Mouse (Mus musculus) limb, embryonic 15.5 days (tissue): ENCODE measurements at regions not wholly inside any gene's neighbourhood (a gene's known extent, or its start where the extent isn't known, plus 50 kb on each side); places are given as distances from the start of the nearest gene placed in this dataset.

Experiments used
- ATAC-seq: fragments of 200-750 bp; cut with Nextera tagmentation; 2 replicates; pipeline ENCODE4 v1.8.0; 2017; ENCODE audit warnings: low read depth, moderate TSS enrichment; ENCODE audit not compliant: insufficient number of reproducible peaks, low FRiP score, low TSS enrichment
- H3K27ac ChIP-seq: fragments of 300-500 bp; sonication (generic); 2 replicates; pipeline ENCODE4 v1.5.1; 2015; ENCODE audit warnings: moderate library complexity, mild to moderate bottlenecking, inconsistent platforms
- H3K27me3 ChIP-seq: fragments of 300-500 bp; sonication (generic); 2 replicates; pipeline ENCODE4 v1.6.1; 2015; ENCODE audit warnings: inconsistent platforms
- H3K36me3 ChIP-seq: fragments of 300-500 bp; sonication (generic); 2 replicates; pipeline ENCODE4 v1.6.1; 2015; ENCODE audit warnings: inconsistent platforms
- H3K4me1 ChIP-seq: fragments of 300-500 bp; sonication (generic); 2 replicates; pipeline ENCODE4 v1.6.1; 2015; ENCODE audit warnings: inconsistent platforms
- H3K4me2 ChIP-seq: fragments of 300-500 bp; sonication (generic); 2 replicates; pipeline ENCODE4 v1.6.1; 2015; ENCODE audit warnings: mild to moderate bottlenecking, inconsistent platforms
- H3K4me3 ChIP-seq: fragments of 300-500 bp; sonication (generic); 2 replicates; pipeline ENCODE4 v1.5.1; 2015; ENCODE audit warnings: mild to moderate bottlenecking, inconsistent platforms
- H3K9ac ChIP-seq: fragments of 300-500 bp; sonication (generic); 2 replicates; pipeline ENCODE4 v1.6.1; 2015; ENCODE audit warnings: inconsistent platforms
- H3K9me3 ChIP-seq: fragments of 300-500 bp; sonication (generic); 2 replicates; pipeline ENCODE4 v1.6.1; 2016; ENCODE audit warnings: inconsistent platforms
- WGBS: fragments of 180-500 bp; shearing (Covaris S2); methylation state at CpG from one replicate; pipeline ENCODE4 v1.1.7; 2015; 5-methylcytosine and 5-hydroxymethylcytosine counted together

DNA sequence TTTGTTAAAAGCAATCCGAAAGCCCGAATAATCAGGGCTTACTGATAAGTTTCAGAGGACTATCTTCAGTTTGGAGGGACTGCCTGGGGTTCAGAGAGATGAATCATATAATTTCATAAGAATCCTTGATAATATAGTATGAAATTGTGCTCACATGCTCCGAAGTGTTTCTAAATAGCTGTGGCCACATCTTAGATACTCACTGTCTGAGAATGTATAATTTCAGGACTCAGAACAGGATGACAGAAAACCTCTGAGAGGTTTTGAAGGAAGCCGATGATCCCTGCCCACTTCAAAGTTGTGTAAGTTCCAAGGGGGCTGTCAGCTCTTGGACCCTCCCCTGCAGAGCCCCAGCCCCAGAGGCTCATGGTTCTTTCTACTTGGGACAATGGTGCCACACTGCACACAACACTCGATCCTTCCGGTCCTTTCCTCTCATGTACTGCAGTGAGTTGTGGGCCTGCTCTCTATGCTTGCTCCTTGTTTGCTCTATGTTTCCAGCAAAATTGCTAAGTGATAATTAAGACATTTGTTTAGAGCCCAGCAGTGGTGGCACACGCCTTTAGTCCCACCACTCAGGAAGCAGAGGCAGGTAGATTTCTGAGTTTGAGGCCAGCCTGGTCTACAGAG, 174.0 kb downstream of the Dact1 start:
- H3K4me2 ChIP-seq = no peak overlapping the region
- no peak overlapping the region for H3K4me3 ChIP-seq
- H3K36me3 ChIP-seq = no peaks in the 10 kb centered on the region
- ATAC-seq = no peak
- no peak overlapping the region for H3K9ac ChIP-seq
- H3K9me3 ChIP-seq = no peaks in the 10 kb centered on the region
- 84% methylated on average over 7 of the region's 7 CpGs for WGBS
- H3K27ac ChIP-seq = no peak overlapping the region
- no peaks in the 10 kb centered on the region for H3K27me3 ChIP-seq
- peaks cover 18% of the 10 kb centered on the region for H3K4me1 ChIP-seq

DNA sequence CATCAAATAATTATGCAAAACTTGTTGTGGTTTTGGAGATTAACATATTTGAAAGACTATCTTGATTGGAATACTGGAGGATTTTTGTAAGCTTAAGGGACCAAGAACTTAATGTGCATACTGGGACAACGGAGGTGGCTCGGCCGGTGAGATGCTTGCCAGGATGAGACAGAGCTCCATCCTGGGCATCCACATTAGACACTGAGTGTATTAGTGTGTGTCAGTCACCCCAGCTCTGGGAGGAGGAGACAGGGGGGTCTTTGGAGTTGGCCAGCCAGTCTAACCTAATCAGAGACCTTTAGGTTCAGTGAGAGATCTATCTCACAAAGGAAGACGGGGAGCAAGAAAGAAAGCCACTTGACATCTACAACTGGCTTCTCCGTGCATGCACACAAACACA, 174.6 kb downstream of the Dact1 start:
- Histone ChIP-seq H3K4me3 (no peak overlapping the region), H3K4me2 (no peak overlapping the region), H3K9ac (no peak overlapping the region), H3K27me3 (no peaks in the 10 kb centered on the region), H3K27ac (no peak overlapping the region), H3K9me3 (no peaks in the 10 kb centered on the region), H3K36me3 (no peaks in the 10 kb centered on the region), H3K4me1 (peaks cover 18% of the 10 kb centered on the region)
- ATAC-seq = no peak
- WGBS = 94% methylated on average over 5 of the region's 5 CpGs

DNA sequence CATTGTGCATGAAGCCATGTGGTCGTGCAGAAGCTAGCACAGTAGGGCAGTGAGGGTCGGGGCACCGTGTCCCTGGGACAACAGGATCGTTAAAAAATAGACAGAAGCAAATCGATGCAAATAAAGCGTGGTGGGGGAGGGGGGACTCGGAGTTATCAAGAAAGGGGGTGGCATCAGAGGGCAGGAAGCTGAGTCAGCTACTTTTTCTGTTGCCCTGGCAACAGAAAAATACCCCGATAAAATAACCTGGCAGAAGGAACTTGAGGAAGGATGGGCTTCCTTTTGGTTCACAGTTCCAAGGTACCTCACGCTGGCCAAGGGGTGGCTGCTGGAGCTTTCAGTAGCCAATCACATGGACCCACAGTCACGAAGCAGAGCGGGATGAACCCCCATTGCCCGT, 176.4 kb downstream of the Dact1 start:
- 84% methylated on average over 12 of the region's 12 CpGs for WGBS
- no peak for ATAC-seq
- no peak overlapping the region for H3K4me3 ChIP-seq
- H3K4me2 ChIP-seq = no peak overlapping the region
- no peaks in the 10 kb centered on the region for H3K27me3 ChIP-seq
- H3K4me1 ChIP-seq = peaks cover 16% of the 10 kb centered on the region
- H3K9me3 ChIP-seq = no peaks in the 10 kb centered on the region
- no peak overlapping the region for H3K27ac ChIP-seq
- H3K9ac ChIP-seq = no peak overlapping the region
- H3K36me3 ChIP-seq = no peaks in the 10 kb centered on the region

GRCm38 (mm10) chr12:71487591-71488435, 178.1 kb downstream of the Dact1 start:
- Histone ChIP-seq H3K27me3 (no peaks in the 10 kb centered on the region), H3K4me2 (no peak overlapping the region), H3K9me3 (no peaks in the 10 kb centered on the region), H3K4me1 (0 out of 2 replicates have a peak, but pooled peaks cover 3% of the 10 kb centered on the region), H3K9ac (no peak overlapping the region), H3K36me3 (no peaks in the 10 kb centered on the region), H3K4me3 (no peak overlapping the region), H3K27ac (no peak overlapping the region)
- ATAC-seq = no peak
- 68% methylated on average over 6 of the region's 6 CpGs for WGBS

- WGBS = 87% methylated on average over 7 of the region's 7 CpGs
- no peak for ATAC-seq
- H3K9ac ChIP-seq = no peak overlapping the region
- H3K9me3 ChIP-seq = no peaks in the 10 kb centered on the region
- no peak overlapping the region for H3K4me3 ChIP-seq
- H3K36me3 ChIP-seq = no peaks in the 10 kb centered on the region
- no peaks in the 10 kb centered on the region for H3K27me3 ChIP-seq
- no peak overlapping the region for H3K4me2 ChIP-seq
- H3K27ac ChIP-seq = no peak overlapping the region
- 0 out of 2 replicates have a peak, but pooled peaks cover 3% of the 10 kb centered on the region for H3K4me1 ChIP-seq
Measured at GRCm38 (mm10) chr12:71489295-71489694, 179.6 kb downstream of the Dact1 start.

DNA sequence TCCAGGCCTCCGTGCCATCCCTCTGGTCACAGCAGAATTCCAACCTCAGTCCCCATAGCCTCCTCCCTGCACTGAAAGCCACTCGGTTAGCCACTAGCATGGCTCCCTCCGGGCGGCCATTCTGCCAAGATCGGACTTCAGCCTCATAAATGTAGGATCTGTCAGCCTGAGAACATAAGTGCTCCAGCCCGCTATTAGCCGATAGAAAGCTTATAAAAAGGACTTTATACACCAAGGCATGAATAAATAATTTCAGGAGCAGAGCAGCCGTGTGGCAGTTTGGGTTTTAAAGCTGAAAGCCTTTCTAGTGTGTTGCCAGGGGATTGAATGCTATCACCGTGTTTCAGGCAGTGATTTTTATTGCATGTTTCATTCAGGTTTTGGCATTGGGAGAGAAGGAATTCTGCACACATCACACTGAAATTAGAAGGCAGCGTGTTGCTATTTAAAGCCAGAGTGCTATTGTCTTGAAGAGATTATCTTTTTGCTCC, 185.2 kb downstream of the Dact1 start:
- 29% methylated on average over 10 of the region's 10 CpGs for WGBS
- no peaks in the 10 kb centered on the region for H3K9me3 ChIP-seq
- H3K4me1 ChIP-seq = peaks cover 6% of the 10 kb centered on the region; the same call in 1 of the 2 replicates
- H3K4me2 ChIP-seq = peak overlapping the region; percentile 22; the same call in 1 of the 2 replicates
- no peak overlapping the region for H3K27ac ChIP-seq
- ATAC-seq = no peak
- H3K4me3 ChIP-seq = no peak overlapping the region
- H3K27me3 ChIP-seq = no peaks in the 10 kb centered on the region
- no peaks in the 10 kb centered on the region for H3K36me3 ChIP-seq
- 0 out of 2 replicates have a peak overlapping the region, but pooled peaks have one; percentile 4 for H3K9ac ChIP-seq

- peaks cover 8% of the 10 kb centered on the region; the same call in 1 of the 2 replicates for H3K4me1 ChIP-seq
- no peak overlapping the region for H3K4me3 ChIP-seq
- H3K36me3 ChIP-seq = no peaks in the 10 kb centered on the region
- ATAC-seq = no peak
- H3K4me2 ChIP-seq = no peak overlapping the region
- WGBS = 73% methylated on average over 14 of the region's 14 CpGs
- H3K9ac ChIP-seq = no peak overlapping the region
- no peaks in the 10 kb centered on the region for H3K9me3 ChIP-seq
- no peaks in the 10 kb centered on the region for H3K27me3 ChIP-seq
- no peak overlapping the region for H3K27ac ChIP-seq
Measured at GRCm38 (mm10) chr12:71498246-71499029, 188.8 kb downstream of the Dact1 start.

GRCm38 (mm10) chr12:71501299-71501810, 191.7 kb downstream of the Dact1 start:
- no peak overlapping the region for H3K27ac ChIP-seq
- ATAC-seq = no peak
- no peaks in the 10 kb centered on the region for H3K36me3 ChIP-seq
- H3K4me2 ChIP-seq = no peak overlapping the region
- H3K4me3 ChIP-seq = no peak overlapping the region
- no peaks in the 10 kb centered on the region for H3K9me3 ChIP-seq
- H3K27me3 ChIP-seq = no peaks in the 10 kb centered on the region
- no peak overlapping the region for H3K9ac ChIP-seq
- 53% methylated on average over 7 of the region's 7 CpGs for WGBS
- peaks cover 3% of the 10 kb centered on the region; the same call in 1 of the 2 replicates for H3K4me1 ChIP-seq

DNA sequence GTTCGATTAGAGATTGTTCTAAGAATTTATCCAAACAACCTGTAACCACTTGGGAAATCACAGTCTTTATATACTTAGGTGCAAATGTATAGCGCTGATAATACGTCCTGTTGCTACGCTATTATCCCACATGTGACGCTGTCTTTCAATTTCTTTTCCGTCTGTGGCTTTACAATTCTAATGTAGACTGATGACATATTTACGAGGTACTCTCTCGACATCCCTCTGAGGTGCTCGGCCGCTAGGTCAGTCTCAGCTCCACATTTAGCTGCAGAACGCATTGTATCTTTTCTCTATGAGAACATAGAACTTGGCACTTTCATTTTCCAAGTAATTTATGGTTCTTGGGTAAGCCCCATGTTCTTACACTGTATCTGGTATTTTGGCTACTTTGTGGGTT, 193.6 kb downstream of the Dact1 start:
- no peak for ATAC-seq
- no peaks in the 10 kb centered on the region for H3K27me3 ChIP-seq
- H3K4me3 ChIP-seq = no peak overlapping the region
- H3K36me3 ChIP-seq = no peaks in the 10 kb centered on the region
- H3K9me3 ChIP-seq = no peaks in the 10 kb centered on the region
- WGBS = 30% methylated on average over 11 of the region's 11 CpGs
- no peak overlapping the region for H3K27ac ChIP-seq
- H3K4me2 ChIP-seq = no peak overlapping the region
- H3K9ac ChIP-seq = no peak overlapping the region
- peaks cover 7% of the 10 kb centered on the region; the same call in 1 of the 2 replicates for H3K4me1 ChIP-seq

DNA sequence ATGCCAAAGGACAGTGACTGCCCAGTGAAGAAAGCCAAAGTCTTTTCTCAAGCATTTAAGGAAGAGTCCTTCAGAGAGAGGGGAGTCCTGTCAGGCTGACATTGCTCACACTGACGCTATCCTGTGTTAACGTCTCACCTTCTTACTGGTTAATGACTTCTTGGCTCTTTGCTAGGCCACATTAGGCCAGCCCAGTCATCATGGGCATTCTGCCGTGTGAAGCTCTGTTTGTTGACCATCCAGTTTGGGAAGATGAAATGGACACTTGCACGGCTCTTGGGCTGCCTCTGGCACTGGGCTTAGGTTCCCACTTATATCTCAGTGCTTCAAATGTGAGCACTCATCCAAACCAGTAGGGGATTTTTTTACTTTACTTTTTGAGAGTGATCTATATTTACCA, 196.5 kb downstream of the Dact1 start:
- 43% methylated on average over 4 of the region's 4 CpGs for WGBS
- Histone ChIP-seq H3K9ac (no peak overlapping the region), H3K4me3 (no peak overlapping the region), H3K27ac (no peak overlapping the region), H3K4me2 (no peak overlapping the region), H3K9me3 (no peaks in the 10 kb centered on the region), H3K4me1 (peaks cover 7% of the 10 kb centered on the region; the same call in 1 of the 2 replicates), H3K36me3 (no peaks in the 10 kb centered on the region), H3K27me3 (no peaks in the 10 kb centered on the region)
- no peak for ATAC-seq

DNA sequence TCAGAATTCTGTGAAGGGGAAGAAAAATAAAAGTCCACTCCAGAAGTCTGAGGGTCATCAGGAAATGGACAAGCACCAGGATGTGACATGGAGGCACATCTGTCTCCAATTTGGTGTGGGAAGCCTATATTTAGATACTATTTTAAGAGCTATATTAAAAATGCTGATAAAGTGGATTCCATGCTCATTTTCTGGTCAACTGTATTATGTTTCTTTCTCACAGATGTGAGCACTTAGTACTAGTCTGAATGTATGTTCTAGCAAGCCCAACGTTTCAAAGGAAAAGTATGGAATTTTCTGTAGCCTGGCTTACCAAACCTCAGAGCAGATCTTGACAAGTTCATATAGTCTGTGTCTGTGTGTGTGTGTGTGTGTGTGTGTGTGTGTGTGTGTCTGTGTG, 197.0 kb downstream of the Dact1 start:
- Histone ChIP-seq H3K4me1 (peaks cover 7% of the 10 kb centered on the region; the same call in 1 of the 2 replicates), H3K9me3 (no peaks in the 10 kb centered on the region), H3K4me2 (no peak overlapping the region), H3K36me3 (no peaks in the 10 kb centered on the region), H3K9ac (no peak overlapping the region), H3K4me3 (no peak overlapping the region), H3K27ac (no peak overlapping the region), H3K27me3 (no peaks in the 10 kb centered on the region)
- 20% methylated on average over 1 of the region's 1 CpGs for WGBS
- ATAC-seq = no peak
